Mouse (Mus musculus): ENCODE results near the gene Fmo2. TPM values are rescaled to one million over a fixed set of nuclear protein-coding genes. Genes with fewer than 3 reads are reported as not detected.

Gene Fmo2
- polyA plus RNA-seq, 1 experiment: 2.0 TPM

- Histone ChIP-seq H3K27me3 (ENCODE audit: control insufficient read depth, insufficient read depth, low read length) (no peaks in the 10 kb centered on the region), H3K4me1 (ENCODE audit: control insufficient read depth, insufficient read depth, low read length) (no peaks in the 10 kb centered on the region), H3K4me3 (replicated peaks; ENCODE audit: insufficient read depth, low read depth, low read length) (no peak overlapping the region), H3K27ac (ENCODE audit: insufficient read depth, low read length) (no peak overlapping the region)
- DNase-seq: no peak
- TF ChIP-seq CTCF (IDR thresholded peaks at IDR 0.05; ENCODE audit: borderline replicate concordance, insufficient read depth, low read depth, low read length) (no peak), POLR2A (IDR thresholded peaks at IDR 0.05; ENCODE audit: borderline replicate concordance, insufficient read depth, low read length) (no peak)
- WGBS: 1% methylated on average over 5 of the region's 5 CpGs
These were observed 66.5 kb downstream of the Fmo2 start for GRCm38 (mm10) chr1:162831838-162832573.

Other genes with a start within 250 kb of the Fmo2 start
- gene Myocos, start 240.5 kb downstream of the Fmo2 start, polyA plus RNA-seq (2012; rRNA removed): not detected in 2 replicates
- gene Prrc2c, start 158.2 kb downstream of the Fmo2 start, polyA plus RNA-seq (2012; rRNA removed): 49.5 and 52.3 TPM in 2 replicates
- 0.07 TPM in 1 of 2 replicates, not detected in the other for gene Fmo4, start 84.8 kb downstream of the Fmo2 start, polyA plus RNA-seq (2012; rRNA removed)
- 7.1 and 7.3 TPM in 2 replicates for gene Fmo1, start 32.1 kb downstream of the Fmo2 start, polyA plus RNA-seq (2012; rRNA removed)
- gene Fmo6, start 38.8 kb upstream of the Fmo2 start, polyA plus RNA-seq (2012; rRNA removed): not detected in 2 replicates
- not detected in 2 replicates for gene Fmo3, start 85.8 kb upstream of the Fmo2 start, polyA plus RNA-seq (2012; rRNA removed)
- gene Mroh9, start 186.9 kb upstream of the Fmo2 start, polyA plus RNA-seq (2012; rRNA removed): not detected in 2 replicates